Mouse (Mus musculus) liver, adult 2 months (tissue): Measurements from ENCODE around the gene Scarb1.

Experiments
- CTCF ChIP-seq: fragments of 200-500 bp; IDR thresholded peaks from 2 replicates; pipeline ENCODE4 v1.5.1; 2011; ENCODE audit warnings: low read depth, low read length, control low read depth
- POLR2A ChIP-seq: fragments of 200-500 bp; IDR thresholded peaks from 2 replicates; pipeline ENCODE4 v1.6.1; 2011; ENCODE audit warnings: low read length, control low read depth; ENCODE audit not compliant: insufficient read depth; ENCODE audit errors: extremely low read depth

DNA sequence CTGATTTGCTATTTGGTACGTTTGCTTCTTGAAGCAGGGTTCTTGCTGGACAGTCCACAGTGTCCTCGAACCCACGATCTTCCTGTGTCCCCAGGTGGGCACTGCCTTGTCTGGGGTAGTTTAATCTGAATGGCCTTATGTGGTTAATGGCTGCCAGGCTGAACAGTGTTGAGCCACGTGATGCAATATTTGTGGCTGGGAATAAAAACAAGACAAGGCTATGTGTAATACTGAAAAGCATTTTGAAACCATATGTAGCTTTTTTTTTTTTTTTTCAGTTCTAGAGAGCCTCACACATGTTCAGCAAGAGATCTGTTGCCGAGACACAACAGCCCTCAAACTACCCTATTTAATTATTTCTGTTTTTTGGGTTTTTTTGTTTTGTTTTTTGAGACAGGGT lies 27.3 kb upstream of the Scarb1 start:
- TF ChIP-seq CTCF (no peak), POLR2A (no peak)
